Mouse (Mus musculus) megakaryocyte, embryonic 14.5 days (primary cell): ENCODE measurements at regions not wholly inside any gene's neighbourhood (a gene's known extent, or its start where the extent isn't known, plus 50 kb on each side); places are given as distances from the start of the nearest gene placed in this dataset.

Experiments
- FLI1 ChIP-seq: IDR thresholded peaks from 2 replicates; pipeline ENCODE4 v1.6.1; 2012; ENCODE audit warnings: low read length, inconsistent platforms, mixed read lengths
- GATA1 ChIP-seq: IDR thresholded peaks from 3 replicates; pipeline ENCODE4 v1.6.1; 2012; ENCODE audit warnings: mixed read lengths, low read length, inconsistent platforms, borderline replicate concordance

DNA sequence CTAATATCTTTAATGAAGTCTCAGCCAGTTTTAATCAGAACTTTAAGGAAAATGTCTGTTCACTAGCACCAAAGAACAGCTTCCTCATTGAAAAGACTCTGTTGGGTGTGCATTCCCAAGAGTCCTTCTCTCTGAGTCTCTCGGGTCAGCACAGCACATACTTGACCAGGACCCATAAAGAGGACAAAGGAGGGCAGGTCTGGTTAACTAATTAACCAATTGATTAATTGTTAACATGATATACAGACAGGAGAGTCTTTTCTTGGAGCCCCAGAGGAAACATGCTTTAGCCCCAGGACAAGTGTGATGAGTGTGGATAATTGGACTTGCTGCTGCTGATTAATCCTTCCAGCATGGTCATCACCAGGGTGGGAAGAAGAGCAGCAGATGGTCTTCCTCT is 93.7 kb downstream of the Gm12689 start:
- TF ChIP-seq GATA1 (no peak), FLI1 (no peak)
